Mouse (Mus musculus): ENCODE results near the gene Map4k2. TPM values are rescaled to one million over a fixed set of nuclear protein-coding genes. Genes with fewer than 3 reads are reported as not detected.

The Map4k2 gene
- polyA plus RNA-seq, 1 experiment = 10.7 TPM

- no peak for TF ChIP-seq POLR2A (IDR thresholded peaks at IDR 0.05; ENCODE audit: insufficient read depth, low read length)
- TF ChIP-seq CTCF (IDR thresholded peaks at IDR 0.05; ENCODE audit: low read depth, low read length) = no peak
- TF ChIP-seq EP300 (IDR thresholded peaks at IDR 0.05; ENCODE audit: insufficient read depth, low read depth, low read length) = no peak
- H3K9me3 ChIP-seq (replicated peaks; ENCODE audit: control insufficient read depth, insufficient read depth, low read length, poor library complexity, severe bottlenecking) = no peaks in the 10 kb centered on the region
- H3K27ac ChIP-seq (ENCODE audit: insufficient read depth, low read length) = no peak overlapping the region
- no peak overlapping the region for H3K9ac ChIP-seq (ENCODE audit: low read depth, poor library complexity, severe bottlenecking)
- no peaks in the 10 kb centered on the region for H3K4me1 ChIP-seq (ENCODE audit: control insufficient read depth, insufficient read depth, low read length)
- H3K4me3 ChIP-seq (ENCODE audit: low read depth, low read length) = no peak overlapping the region
- H3K36me3 ChIP-seq (ENCODE audit: control insufficient read depth, insufficient read depth, low read length, poor library complexity, severe bottlenecking) = peaks cover 51% of the 10 kb centered on the region
- H3K27me3 ChIP-seq (ENCODE audit: control insufficient read depth, insufficient read depth, low read length, poor library complexity, severe bottlenecking) = no peaks in the 10 kb centered on the region
Measured at GRCm38 (mm10) chr19:6377327-6378040, 36.5 kb downstream of the Map4k2 start.

GRCm38 (mm10) chr19:6380411-6381166 lies 39.7 kb downstream of the Map4k2 start:
- Histone ChIP-seq H3K9ac (ENCODE audit: low read depth, poor library complexity, severe bottlenecking) (no peak overlapping the region), H3K36me3 (ENCODE audit: control insufficient read depth, insufficient read depth, low read length, poor library complexity, severe bottlenecking) (peaks cover 22% of the 10 kb centered on the region)
- TF ChIP-seq EP300 (IDR thresholded peaks at IDR 0.05; ENCODE audit: insufficient read depth, low read depth, low read length) = no peak
- no peak for TF ChIP-seq POLR2A (IDR thresholded peaks at IDR 0.05; ENCODE audit: insufficient read depth, low read length)
- no peak for TF ChIP-seq CTCF (IDR thresholded peaks at IDR 0.05; ENCODE audit: low read depth, low read length)

GRCm38 (mm10) chr19:6381238-6381637 lies 40.3 kb downstream of the Map4k2 start:
- H3K36me3 ChIP-seq (ENCODE audit: control insufficient read depth, insufficient read depth, low read length, poor library complexity, severe bottlenecking) = peaks cover 19% of the 10 kb centered on the region
- no peak for TF ChIP-seq POLR2A (IDR thresholded peaks at IDR 0.05; ENCODE audit: insufficient read depth, low read length)
- no peak for TF ChIP-seq CTCF (IDR thresholded peaks at IDR 0.05; ENCODE audit: low read depth, low read length)
- no peak for TF ChIP-seq EP300 (IDR thresholded peaks at IDR 0.05; ENCODE audit: insufficient read depth, low read depth, low read length)
- no peak overlapping the region for H3K9ac ChIP-seq (ENCODE audit: low read depth, poor library complexity, severe bottlenecking)
- no peak overlapping the region for H3K27ac ChIP-seq (ENCODE audit: insufficient read depth, low read length)
- no peaks in the 10 kb centered on the region for H3K9me3 ChIP-seq (replicated peaks; ENCODE audit: control insufficient read depth, insufficient read depth, low read length, poor library complexity, severe bottlenecking)
- H3K27me3 ChIP-seq (ENCODE audit: control insufficient read depth, insufficient read depth, low read length, poor library complexity, severe bottlenecking) = no peaks in the 10 kb centered on the region
- no peaks in the 10 kb centered on the region for H3K4me1 ChIP-seq (ENCODE audit: control insufficient read depth, insufficient read depth, low read length)
- H3K4me3 ChIP-seq (ENCODE audit: low read depth, low read length) = no peak overlapping the region

More at GRCm38 (mm10) chr19:6380411-6381166, 39.7 kb downstream of the Map4k2 start:
- Histone ChIP-seq H3K4me3 (ENCODE audit: low read depth, low read length) (no peak overlapping the region), H3K27me3 (ENCODE audit: control insufficient read depth, insufficient read depth, low read length, poor library complexity, severe bottlenecking) (no peaks in the 10 kb centered on the region), H3K4me1 (ENCODE audit: control insufficient read depth, insufficient read depth, low read length) (no peaks in the 10 kb centered on the region), H3K27ac (ENCODE audit: insufficient read depth, low read length) (no peak overlapping the region), H3K9me3 (replicated peaks; ENCODE audit: control insufficient read depth, insufficient read depth, low read length, poor library complexity, severe bottlenecking) (no peaks in the 10 kb centered on the region)

- Histone ChIP-seq H3K9me3 (replicated peaks; ENCODE audit: control insufficient read depth, insufficient read depth, low read length, poor library complexity, severe bottlenecking) (no peaks in the 10 kb centered on the region), H3K4me1 (ENCODE audit: control insufficient read depth, insufficient read depth, low read length) (no peaks in the 10 kb centered on the region), H3K27me3 (ENCODE audit: control insufficient read depth, insufficient read depth, low read length, poor library complexity, severe bottlenecking) (no peaks in the 10 kb centered on the region), H3K36me3 (ENCODE audit: control insufficient read depth, insufficient read depth, low read length, poor library complexity, severe bottlenecking) (peaks cover 7% of the 10 kb centered on the region), H3K9ac (ENCODE audit: low read depth, poor library complexity, severe bottlenecking) (no peak overlapping the region), H3K4me3 (ENCODE audit: low read depth, low read length) (no peak overlapping the region), H3K27ac (ENCODE audit: insufficient read depth, low read length) (no peak overlapping the region)
- TF ChIP-seq CTCF (IDR thresholded peaks at IDR 0.05; ENCODE audit: low read depth, low read length) (no peak), EP300 (IDR thresholded peaks at IDR 0.05; ENCODE audit: insufficient read depth, low read depth, low read length) (no peak), POLR2A (IDR thresholded peaks at IDR 0.05; ENCODE audit: insufficient read depth, low read length) (no peak)
Measured at GRCm38 (mm10) chr19:6382323-6382924, 41.5 kb downstream of the Map4k2 start.

- Histone ChIP-seq H3K36me3 (ENCODE audit: control insufficient read depth, insufficient read depth, low read length, poor library complexity, severe bottlenecking) (no peaks in the 10 kb centered on the region), H3K27me3 (ENCODE audit: control insufficient read depth, insufficient read depth, low read length, poor library complexity, severe bottlenecking) (no peaks in the 10 kb centered on the region), H3K4me3 (ENCODE audit: low read depth, low read length) (no peak overlapping the region), H3K9me3 (replicated peaks; ENCODE audit: control insufficient read depth, insufficient read depth, low read length, poor library complexity, severe bottlenecking) (no peaks in the 10 kb centered on the region), H3K9ac (ENCODE audit: low read depth, poor library complexity, severe bottlenecking) (no peak overlapping the region), H3K4me1 (ENCODE audit: control insufficient read depth, insufficient read depth, low read length) (no peaks in the 10 kb centered on the region), H3K27ac (ENCODE audit: insufficient read depth, low read length) (no peak overlapping the region)
- TF ChIP-seq CTCF (IDR thresholded peaks at IDR 0.05; ENCODE audit: low read depth, low read length) = no peak
Measured at GRCm38 (mm10) chr19:6383470-6383869, 42.5 kb downstream of the Map4k2 start.

- no peaks in the 10 kb centered on the region for H3K9me3 ChIP-seq (replicated peaks; ENCODE audit: control insufficient read depth, insufficient read depth, low read length, poor library complexity, severe bottlenecking)
- no peaks in the 10 kb centered on the region for H3K4me1 ChIP-seq (ENCODE audit: control insufficient read depth, insufficient read depth, low read length)
- H3K9ac ChIP-seq (ENCODE audit: low read depth, poor library complexity, severe bottlenecking) = no peak within 1 kb of the TSS
- no peaks in the 10 kb centered on the region for H3K36me3 ChIP-seq (ENCODE audit: control insufficient read depth, insufficient read depth, low read length, poor library complexity, severe bottlenecking)
- no peaks in the 10 kb centered on the region for H3K27me3 ChIP-seq (ENCODE audit: control insufficient read depth, insufficient read depth, low read length, poor library complexity, severe bottlenecking)
- no peak within 1 kb of the TSS for H3K27ac ChIP-seq (ENCODE audit: insufficient read depth, low read length)
- TF ChIP-seq POLR2A (IDR thresholded peaks at IDR 0.05; ENCODE audit: insufficient read depth, low read length) (no peak), EP300 (IDR thresholded peaks at IDR 0.05; ENCODE audit: insufficient read depth, low read depth, low read length) (no peak), CTCF (IDR thresholded peaks at IDR 0.05; ENCODE audit: low read depth, low read length) (no peak)
- no peak within 1 kb of the TSS for H3K4me3 ChIP-seq (ENCODE audit: low read depth, low read length)
Measured at GRCm38 (mm10) chr19:6384128-6384527, 43.2 kb downstream of the Map4k2 start, which contains the start of gene Pygm. TSS of gene Pygm (plus strand) at chr19:6384399.

Data from ES-Bruce4 (cell line).